Mouse (Mus musculus): Measurements from ENCODE around the gene Ythdf2.
A peak's percentile ranks its signal among the peaks of the same experiment; 100 is the strongest.

The Ythdf2 gene

GRCm38 (mm10) chr4:132146201-132146600 lies 65.9 kb downstream of the Ythdf2 start:
- peak; percentile 19 for DNase-seq (ENCODE audit: low read depth)

DNA sequence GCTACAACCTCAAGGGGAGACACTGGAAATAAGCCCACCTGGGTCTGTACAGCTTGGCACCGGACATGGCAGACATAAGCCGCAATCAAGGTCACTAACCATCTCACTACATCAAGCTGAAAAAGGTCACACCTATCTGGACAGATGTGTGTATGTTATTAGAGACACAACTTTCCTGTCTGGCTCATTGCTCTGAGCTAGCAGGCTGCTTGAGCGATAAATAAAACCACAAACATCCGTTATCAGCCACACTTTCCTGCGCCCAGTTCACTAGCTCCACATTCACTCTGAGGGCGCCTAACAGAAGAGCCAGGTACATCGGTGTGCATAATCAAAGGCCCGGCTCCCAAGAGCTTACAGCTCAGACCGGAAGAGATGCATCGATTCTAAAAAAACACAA lies 67.0 kb downstream of the Ythdf2 start:
- no peak for DNase-seq (ENCODE audit: low read depth)

DNA sequence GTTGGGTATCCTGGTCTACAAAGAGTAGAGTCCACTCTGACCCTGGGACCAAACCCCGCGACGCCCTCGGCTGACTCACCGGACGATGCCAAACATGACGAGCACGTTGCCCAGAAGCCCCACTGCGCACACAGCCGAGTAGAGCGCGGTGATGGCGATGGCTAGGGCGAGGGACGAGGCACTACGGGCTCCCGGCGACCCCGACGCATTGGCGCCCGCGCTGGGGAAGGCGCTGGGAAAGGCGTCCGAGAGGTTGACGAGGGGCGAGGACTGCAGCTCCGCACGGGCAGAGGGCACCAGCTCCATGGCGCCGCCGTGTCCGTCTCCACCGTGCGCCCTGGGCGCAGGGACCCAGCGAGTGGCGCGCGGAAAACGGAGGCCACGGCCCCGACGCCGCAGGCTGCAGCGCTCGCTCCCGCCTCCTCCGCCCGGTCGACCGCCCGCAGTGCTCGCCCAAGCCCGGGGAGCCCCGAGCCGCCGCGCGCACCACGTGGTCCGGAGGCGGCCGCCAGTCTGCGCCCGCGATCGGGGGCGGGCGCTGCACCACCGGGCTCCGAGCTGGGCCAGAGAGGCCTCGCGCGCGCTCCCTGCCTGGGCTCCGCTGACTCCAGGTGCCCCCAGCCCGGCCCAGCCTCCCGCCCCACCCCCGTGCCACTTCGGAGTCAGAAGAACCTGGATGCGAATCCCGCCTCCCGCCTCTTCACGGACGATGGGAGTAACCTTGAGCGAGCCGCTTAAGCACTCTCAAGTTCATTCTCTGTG lies 67.8 kb downstream of the Ythdf2 start, which contains the start of gene Oprd1:
TSS of gene Oprd1 (minus strand) at position 407 of the 762 bp plus-strand sequence.
- DNase-seq (ENCODE audit: low read depth): no peak

GRCm38 (mm10) chr4:132138640-132139039 lies 73.5 kb downstream of the Ythdf2 start:
- no peak for DNase-seq (ENCODE audit: low read depth)

GRCm38 (mm10) chr4:132137013-132137412 lies 75.1 kb downstream of the Ythdf2 start:
- no peak for DNase-seq (ENCODE audit: low read depth)
